Mouse (Mus musculus) hindbrain, embryonic 12.5 days (tissue): ENCODE data around the gene Sorbs1. TPM values are rescaled to one million over a fixed set of nuclear protein-coding genes. Genes with fewer than 3 reads are reported as not detected.

ENCODE experiments used
- ATAC-seq: fragments of 200-750 bp; cut with Nextera tagmentation; 2 replicates; pipeline ENCODE4 v1.8.0; 2017; ENCODE audit warnings: moderate TSS enrichment; ENCODE audit not compliant: low FRiP score
- H3K27ac ChIP-seq: fragments of 300-500 bp; sonication (generic); 2 replicates; pipeline ENCODE4 v1.5.1; 2016; ENCODE audit warnings: mild to moderate bottlenecking
- H3K27me3 ChIP-seq: fragments of 300-500 bp; sonication (generic); 2 replicates; pipeline ENCODE4 v1.6.1; 2016; ENCODE audit warnings: mild to moderate bottlenecking
- H3K36me3 ChIP-seq: fragments of 300-500 bp; sonication (generic); 2 replicates; pipeline ENCODE4 v1.6.1; 2016; ENCODE audit warnings: mild to moderate bottlenecking
- H3K4me1 ChIP-seq: fragments of 300-500 bp; sonication (generic); 2 replicates; pipeline ENCODE4 v1.6.1; 2016
- H3K4me2 ChIP-seq: fragments of 300-500 bp; sonication (generic); replicated peaks from 2 replicates; pipeline ENCODE4 v1.6.1; 2016; ENCODE audit warnings: mild to moderate bottlenecking
- H3K4me3 ChIP-seq: fragments of 300-500 bp; sonication (generic); 2 replicates; pipeline ENCODE4 v1.5.1; 2016; ENCODE audit warnings: mild to moderate bottlenecking
- H3K9ac ChIP-seq: fragments of 300-500 bp; sonication (generic); 2 replicates; pipeline ENCODE4 v1.6.1; 2016; ENCODE audit warnings: mild to moderate bottlenecking, moderate library complexity
- H3K9me3 ChIP-seq: fragments of 300-500 bp; sonication (generic); replicated peaks from 2 replicates; pipeline ENCODE4 v1.6.1; 2016; ENCODE audit warnings: mild to moderate bottlenecking
- WGBS: fragments of 180-500 bp; shearing (Covaris S2); methylation state at CpG from one replicate; pipeline ENCODE4 v1.1.7; 2016; 5-methylcytosine and 5-hydroxymethylcytosine counted together
- polyA plus RNA-seq: library from polyadenylated mRNA; unstranded; fragments of >200 nt; fragmentation: Nextera tagmentation; extraction: Ambion mirVana; gene quantifications from 2 replicates; pipeline ENCODE4 v1.2.1, GENCODE M21; 2016

The Sorbs1 gene
- polyA plus RNA-seq, 1 experiment from 2014 or later = 106 TPM

DNA sequence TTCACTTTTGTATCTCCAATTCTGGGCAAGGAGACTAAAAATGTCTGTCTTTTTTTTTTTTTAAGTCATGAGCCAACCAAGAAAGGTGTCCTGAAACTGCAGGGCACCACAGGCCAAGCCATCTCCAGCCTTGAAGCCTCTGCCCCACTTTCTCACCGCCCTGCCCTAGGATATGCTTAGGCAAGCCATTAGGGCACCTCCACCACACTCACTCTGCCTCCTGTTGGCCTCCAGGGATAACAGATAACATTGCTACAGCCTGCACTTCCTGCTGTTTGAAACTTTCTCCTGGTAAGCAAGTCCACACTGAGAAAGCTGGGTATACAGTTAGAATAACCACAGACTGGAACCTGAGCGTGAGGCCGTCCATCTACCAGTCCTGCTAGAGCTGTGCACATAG lies 158.5 kb downstream of the Sorbs1 start:
- 89% methylated on average over 3 of the region's 3 CpGs for WGBS
- H3K9me3 ChIP-seq = no peaks in the 10 kb centered on the region
- H3K9ac ChIP-seq = no peak overlapping the region
- H3K36me3 ChIP-seq = 0 out of 2 replicates have a peak, but pooled peaks cover 14% of the 10 kb centered on the region
- ATAC-seq = no peak
- no peaks in the 10 kb centered on the region for H3K27me3 ChIP-seq
- no peak overlapping the region for H3K27ac ChIP-seq
- H3K4me1 ChIP-seq = peaks cover 3% of the 10 kb centered on the region; the same call in 1 of the 2 replicates
- no peak overlapping the region for H3K4me2 ChIP-seq
- H3K4me3 ChIP-seq = no peak overlapping the region

DNA sequence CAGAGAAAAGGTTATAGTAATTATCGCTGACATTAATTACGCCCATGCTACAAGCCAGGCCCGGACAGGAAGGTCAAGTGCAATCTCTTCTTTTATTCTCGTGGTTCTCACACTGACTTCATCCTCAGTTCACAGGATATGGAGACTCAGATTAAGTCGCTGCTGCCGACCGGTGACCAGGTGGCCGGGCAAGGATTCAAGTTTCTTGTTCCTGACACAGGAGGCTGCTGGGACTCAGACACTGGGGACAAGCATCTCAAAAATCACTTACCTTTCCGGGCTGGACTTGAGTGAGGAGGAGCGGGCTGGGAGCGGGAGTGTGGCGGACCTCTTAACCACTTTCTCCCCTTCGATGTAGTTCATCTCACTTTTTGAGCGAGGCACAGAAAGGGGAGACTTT lies 161.6 kb downstream of the Sorbs1 start:
- Histone ChIP-seq H3K9ac (no peak overlapping the region), H3K9me3 (no peaks in the 10 kb centered on the region), H3K4me2 (no peak overlapping the region), H3K27me3 (no peaks in the 10 kb centered on the region), H3K36me3 (0 out of 2 replicates have a peak, but pooled peaks cover 14% of the 10 kb centered on the region), H3K4me3 (no peak overlapping the region), H3K27ac (no peak overlapping the region), H3K4me1 (peaks cover 13% of the 10 kb centered on the region)
- WGBS = 82% methylated on average over 14 of the region's 14 CpGs
- no peak for ATAC-seq

DNA sequence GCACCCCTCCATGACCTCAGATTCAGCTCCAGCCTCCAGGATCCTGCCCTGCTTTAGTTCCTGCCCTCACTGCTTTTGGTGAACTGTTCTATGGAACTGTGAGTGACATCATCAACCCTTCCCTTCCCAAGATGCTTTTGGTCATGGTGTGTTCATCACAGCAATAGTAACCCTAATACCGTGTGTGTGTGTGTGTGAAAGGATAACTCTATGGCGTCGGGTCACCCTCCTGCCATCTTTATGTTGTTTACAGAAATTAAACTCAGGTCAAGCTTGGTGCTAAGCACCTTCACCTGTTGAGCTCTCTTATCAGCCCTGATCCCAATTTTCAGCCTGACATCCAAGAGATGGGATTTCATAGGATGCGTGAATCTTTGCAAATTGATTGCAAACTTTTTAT lies 162.7 kb downstream of the Sorbs1 start:
- ATAC-seq = no peak

DNA sequence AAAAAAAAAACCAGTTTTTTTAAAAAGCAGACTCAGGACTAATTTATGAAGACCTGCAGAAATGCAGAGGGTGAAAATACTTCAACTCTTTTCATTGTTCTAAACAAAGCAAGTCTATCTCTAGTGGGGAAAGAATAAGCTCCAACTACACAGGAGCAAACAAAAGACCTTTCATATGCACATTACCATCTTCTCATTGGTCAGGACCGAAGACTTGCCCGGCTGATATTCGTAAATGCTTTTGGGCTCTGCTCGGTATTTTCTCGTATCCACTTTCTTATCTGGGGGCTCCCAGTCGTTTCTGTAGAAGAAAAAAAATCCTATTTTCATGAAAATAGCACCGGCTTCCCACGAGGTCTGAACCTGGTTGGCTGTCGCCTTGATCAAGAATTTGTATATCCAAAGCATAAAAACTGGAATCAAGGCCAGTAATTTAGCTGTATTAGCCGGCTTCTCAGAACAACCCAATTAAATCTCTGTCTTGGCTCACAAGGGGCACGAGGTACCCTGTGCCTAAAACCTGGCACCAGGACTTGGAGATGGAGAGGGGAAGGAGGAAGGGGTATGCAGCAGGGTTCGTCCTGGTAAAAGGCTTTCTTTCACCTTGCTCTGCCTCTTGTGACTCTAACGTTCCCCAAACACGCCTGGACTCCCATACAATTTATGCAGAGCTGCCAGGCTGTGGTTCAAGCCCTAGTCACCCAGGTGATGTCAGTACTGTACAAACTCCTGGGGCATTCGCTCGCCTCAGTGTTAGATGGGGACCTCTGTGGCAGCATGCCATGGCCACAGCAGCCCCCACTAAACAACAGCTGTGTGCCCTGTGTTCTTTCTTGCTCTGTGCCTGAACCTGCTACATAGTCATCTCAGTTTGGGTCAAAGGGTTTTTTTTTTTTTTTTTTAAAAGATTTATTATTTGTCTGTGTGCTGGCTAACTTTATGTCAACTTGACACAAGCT lies 163.6 kb downstream of the Sorbs1 start:
- Histone ChIP-seq H3K4me1 (peaks cover 13% of the 10 kb centered on the region), H3K27ac (no peak overlapping the region), H3K36me3 (0 out of 2 replicates have a peak, but pooled peaks cover 12% of the 10 kb centered on the region), H3K4me2 (peak overlapping the region; percentile 28), H3K27me3 (no peaks in the 10 kb centered on the region), H3K4me3 (no peak overlapping the region), H3K9me3 (no peaks in the 10 kb centered on the region), H3K9ac (0 out of 2 replicates have a peak overlapping the region, but pooled peaks have one; percentile 19)
- 31% methylated on average over 16 of the region's 16 CpGs for WGBS
- ATAC-seq = peak; percentile 44

More for the DNA sequence above, 162.7 kb downstream of the Sorbs1 start:
- no peak overlapping the region for H3K27ac ChIP-seq
- no peak overlapping the region for H3K4me3 ChIP-seq
- 0 out of 2 replicates have a peak, but pooled peaks cover 12% of the 10 kb centered on the region for H3K36me3 ChIP-seq
- H3K27me3 ChIP-seq = no peaks in the 10 kb centered on the region
- H3K4me2 ChIP-seq = no peak overlapping the region
- peaks cover 13% of the 10 kb centered on the region for H3K4me1 ChIP-seq
- H3K9me3 ChIP-seq = no peaks in the 10 kb centered on the region
- H3K9ac ChIP-seq = no peak overlapping the region
- WGBS = 90% methylated on average over 4 of the region's 4 CpGs

DNA sequence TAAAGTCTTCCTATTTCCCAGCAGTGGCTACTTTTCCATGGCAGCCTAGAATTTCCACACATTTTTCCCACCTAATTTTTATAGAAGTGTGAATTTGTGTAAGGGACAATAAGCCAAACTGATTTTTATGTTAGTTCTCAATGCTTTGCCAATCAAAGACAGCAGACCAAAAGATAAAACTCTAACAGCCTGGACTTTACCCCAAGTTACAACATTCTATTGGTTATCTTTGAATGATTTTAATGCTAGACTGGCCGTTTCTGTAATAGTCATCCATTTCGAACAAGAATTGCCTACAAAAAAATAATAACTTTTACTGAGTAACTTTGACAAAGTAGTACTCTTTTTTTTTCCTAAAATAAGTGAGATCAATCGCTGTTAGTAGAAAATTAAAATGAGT lies 164.3 kb downstream of the Sorbs1 start:
- Histone ChIP-seq H3K9me3 (no peaks in the 10 kb centered on the region), H3K27ac (no peak overlapping the region), H3K9ac (no peak overlapping the region), H3K4me3 (no peak overlapping the region), H3K4me1 (peaks cover 13% of the 10 kb centered on the region), H3K36me3 (0 out of 2 replicates have a peak, but pooled peaks cover 12% of the 10 kb centered on the region), H3K4me2 (no peak overlapping the region), H3K27me3 (no peaks in the 10 kb centered on the region)
- ATAC-seq = no peak
- 58% methylated on average over 3 of the region's 3 CpGs for WGBS

DNA sequence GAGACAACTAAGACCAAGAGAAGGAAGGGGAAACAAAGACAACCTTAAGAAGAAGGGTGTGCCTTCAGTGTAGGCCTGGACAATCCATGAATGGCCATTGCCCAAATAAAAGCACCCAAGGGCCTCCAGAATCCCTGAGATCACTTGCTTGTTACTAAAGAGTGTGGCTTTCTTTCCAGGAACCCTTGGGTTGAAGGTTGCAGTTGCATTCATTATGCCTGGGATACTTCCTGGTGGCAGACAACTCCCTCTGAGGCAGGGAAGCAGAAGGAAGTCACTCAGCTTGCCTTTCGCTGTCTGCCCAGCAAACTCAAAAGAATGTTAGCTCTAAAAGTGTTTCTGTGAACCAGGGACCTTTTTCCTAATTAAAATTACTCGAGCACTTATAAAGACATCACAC lies 164.9 kb downstream of the Sorbs1 start:
- 39% methylated on average over 2 of the region's 2 CpGs for WGBS

DNA sequence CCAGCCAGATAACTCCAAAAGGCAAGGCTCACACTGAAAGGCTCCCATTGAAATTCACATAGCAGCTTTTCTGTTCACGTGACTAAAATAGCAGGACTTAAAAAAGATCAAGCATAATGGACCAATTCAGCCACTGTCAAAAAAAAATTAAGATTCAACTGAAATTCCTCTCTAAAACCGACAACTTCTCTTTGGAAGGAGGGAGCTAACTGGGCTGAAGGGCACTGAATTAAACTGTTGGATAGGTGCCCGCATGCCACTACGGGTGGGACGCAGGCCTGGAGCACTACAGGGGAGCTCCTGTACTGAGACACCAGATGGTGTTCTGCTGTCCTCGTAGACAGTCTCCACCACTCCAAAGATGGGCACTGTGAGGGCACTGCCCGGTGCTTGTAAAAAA lies 165.4 kb downstream of the Sorbs1 start:
- 0 out of 2 replicates have a peak, but pooled peaks have one; percentile 66 for ATAC-seq

More for the DNA sequence above, 164.9 kb downstream of the Sorbs1 start:
- H3K27me3 ChIP-seq = no peaks in the 10 kb centered on the region
- 0 out of 2 replicates have a peak overlapping the region, but pooled peaks have one; percentile 19 for H3K27ac ChIP-seq
- ATAC-seq = no peak
- no peaks in the 10 kb centered on the region for H3K9me3 ChIP-seq
- peaks cover 13% of the 10 kb centered on the region for H3K4me1 ChIP-seq
- H3K4me3 ChIP-seq = no peak overlapping the region
- 0 out of 2 replicates have a peak, but pooled peaks cover 15% of the 10 kb centered on the region for H3K36me3 ChIP-seq
- H3K4me2 ChIP-seq = no peak overlapping the region
- no peak overlapping the region for H3K9ac ChIP-seq

DNA sequence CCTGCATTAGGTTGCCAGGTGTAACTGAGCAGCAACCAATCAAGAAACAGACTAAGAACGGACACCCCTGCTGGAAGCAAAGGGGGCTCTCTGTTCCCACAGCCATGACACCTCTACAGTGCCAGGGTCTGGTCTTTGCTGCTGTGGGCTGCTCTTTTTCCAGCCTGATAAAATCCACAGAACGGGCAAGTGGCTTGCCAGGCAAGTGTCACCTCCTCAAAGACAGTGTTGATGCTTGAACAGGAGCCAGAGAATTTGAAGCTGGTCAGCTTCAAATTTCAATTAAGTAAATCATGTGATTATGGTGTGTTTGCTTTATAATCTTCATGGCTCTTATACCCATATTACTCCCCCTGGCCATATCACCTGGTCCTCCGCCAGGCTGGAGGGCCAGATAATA lies 166.7 kb downstream of the Sorbs1 start:
- peaks cover 13% of the 10 kb centered on the region for H3K4me1 ChIP-seq
- 96% methylated on average over 3 of the region's 3 CpGs for WGBS
- H3K27ac ChIP-seq = no peak overlapping the region

More for the DNA sequence above, 165.4 kb downstream of the Sorbs1 start:
- 56% methylated on average over 7 of the region's 7 CpGs for WGBS
- Histone ChIP-seq H3K27me3 (no peaks in the 10 kb centered on the region), H3K36me3 (0 out of 2 replicates have a peak, but pooled peaks cover 15% of the 10 kb centered on the region), H3K27ac (0 out of 2 replicates have a peak overlapping the region, but pooled peaks have one; percentile 19), H3K4me3 (no peak overlapping the region), H3K9ac (no peak overlapping the region), H3K9me3 (no peaks in the 10 kb centered on the region), H3K4me1 (peaks cover 13% of the 10 kb centered on the region), H3K4me2 (no peak overlapping the region)

DNA sequence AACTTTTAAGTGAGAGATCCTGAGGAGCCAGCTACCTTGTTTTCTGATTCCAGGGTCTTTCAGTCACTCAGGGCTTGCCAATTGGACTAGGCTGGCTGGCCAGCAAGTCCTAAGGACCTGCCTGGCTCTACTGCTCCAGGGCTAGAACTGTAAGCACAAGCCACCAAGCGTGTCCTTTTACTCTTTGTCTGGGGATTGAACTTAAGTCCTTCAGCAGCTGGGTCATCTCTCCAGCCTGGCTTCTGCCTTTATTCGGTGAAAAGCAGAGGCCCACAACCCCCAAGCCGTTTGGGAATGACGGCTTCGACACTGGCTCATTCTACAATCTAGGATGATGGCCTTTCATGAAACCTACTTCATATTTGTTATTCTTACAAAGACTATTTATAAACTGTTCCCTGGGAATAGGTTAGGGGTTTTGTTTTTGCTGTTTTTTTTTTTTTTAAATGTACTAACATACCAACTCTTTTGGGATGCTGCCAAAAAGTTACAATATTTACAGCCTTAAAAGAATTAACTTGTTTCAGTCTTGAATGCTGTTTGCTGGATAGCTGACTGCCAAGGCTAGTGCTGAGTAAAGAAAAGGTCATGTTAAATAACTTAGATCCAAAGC lies 167.2 kb downstream of the Sorbs1 start:
- Histone ChIP-seq H3K4me2 (no peak overlapping the region), H3K36me3 (0 out of 2 replicates have a peak, but pooled peaks cover 8% of the 10 kb centered on the region), H3K4me3 (no peak overlapping the region), H3K27ac (no peak overlapping the region), H3K27me3 (no peaks in the 10 kb centered on the region), H3K9ac (no peak overlapping the region), H3K9me3 (no peaks in the 10 kb centered on the region), H3K4me1 (peaks cover 13% of the 10 kb centered on the region)
- WGBS = 76% methylated on average over 5 of the region's 5 CpGs
- ATAC-seq = no peak

More for the DNA sequence above, 166.7 kb downstream of the Sorbs1 start:
- H3K4me3 ChIP-seq = no peak overlapping the region
- no peak overlapping the region for H3K4me2 ChIP-seq
- ATAC-seq = no peak
- no peaks in the 10 kb centered on the region for H3K27me3 ChIP-seq
- no peak overlapping the region for H3K9ac ChIP-seq
- H3K36me3 ChIP-seq = 0 out of 2 replicates have a peak, but pooled peaks cover 14% of the 10 kb centered on the region
- H3K9me3 ChIP-seq = no peaks in the 10 kb centered on the region

DNA sequence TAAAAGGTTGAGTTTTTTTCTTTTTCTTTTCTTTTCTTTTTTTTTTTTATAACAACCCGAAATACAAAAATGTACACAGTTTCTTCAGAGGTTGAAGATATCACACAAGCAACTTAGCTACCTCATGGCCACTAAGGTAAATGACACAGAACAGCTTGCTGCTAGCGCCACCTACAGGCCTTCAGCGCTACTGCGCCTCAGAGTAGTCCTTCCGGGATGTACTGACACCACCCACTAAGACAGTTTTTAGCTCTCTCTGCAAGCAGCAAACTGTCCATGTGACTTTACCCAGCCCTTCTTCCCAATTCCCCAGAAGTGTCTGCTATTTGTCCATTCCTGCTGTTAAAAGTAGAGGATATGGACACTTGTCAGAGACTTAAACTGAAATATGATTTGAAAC lies 167.9 kb downstream of the Sorbs1 start:
- Histone ChIP-seq H3K27ac (no peak overlapping the region), H3K9me3 (no peaks in the 10 kb centered on the region), H3K27me3 (no peaks in the 10 kb centered on the region), H3K4me2 (no peak overlapping the region), H3K36me3 (0 out of 2 replicates have a peak, but pooled peaks cover 3% of the 10 kb centered on the region), H3K9ac (no peak overlapping the region), H3K4me1 (peaks cover 16% of the 10 kb centered on the region), H3K4me3 (no peak overlapping the region)
- no peak for ATAC-seq
- 17% methylated on average over 5 of the region's 5 CpGs for WGBS

DNA sequence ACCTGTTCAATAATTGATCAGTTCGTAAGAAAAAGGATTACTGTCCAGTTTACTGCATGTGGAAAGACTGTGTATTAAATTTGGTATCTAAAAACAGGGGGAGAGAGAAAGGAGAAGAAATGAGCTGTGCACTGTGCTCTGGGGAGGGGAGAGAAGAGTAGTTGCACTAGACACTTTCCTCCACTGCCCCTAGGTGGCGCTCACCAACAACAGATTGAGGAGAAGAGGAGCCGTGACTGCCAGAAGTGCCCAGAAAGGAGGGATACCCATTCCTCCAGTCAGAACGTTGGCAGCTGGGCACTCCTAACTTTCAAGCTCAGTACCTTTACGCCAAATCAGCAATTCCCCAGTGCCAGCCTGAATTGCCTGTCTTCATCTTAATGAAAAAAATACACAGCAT lies 170.6 kb downstream of the Sorbs1 start:
- ATAC-seq = no peak
- no peaks in the 10 kb centered on the region for H3K27me3 ChIP-seq
- WGBS = 7% methylated on average over 5 of the region's 5 CpGs
- H3K4me2 ChIP-seq = no peak overlapping the region
- no peak overlapping the region for H3K4me3 ChIP-seq
- no peak overlapping the region for H3K9ac ChIP-seq
- 0 out of 2 replicates have a peak, but pooled peaks cover 3% of the 10 kb centered on the region for H3K4me1 ChIP-seq
- no peak overlapping the region for H3K27ac ChIP-seq
- peaks cover 7% of the 10 kb centered on the region; the same call in 1 of the 2 replicates for H3K36me3 ChIP-seq
- no peaks in the 10 kb centered on the region for H3K9me3 ChIP-seq

DNA sequence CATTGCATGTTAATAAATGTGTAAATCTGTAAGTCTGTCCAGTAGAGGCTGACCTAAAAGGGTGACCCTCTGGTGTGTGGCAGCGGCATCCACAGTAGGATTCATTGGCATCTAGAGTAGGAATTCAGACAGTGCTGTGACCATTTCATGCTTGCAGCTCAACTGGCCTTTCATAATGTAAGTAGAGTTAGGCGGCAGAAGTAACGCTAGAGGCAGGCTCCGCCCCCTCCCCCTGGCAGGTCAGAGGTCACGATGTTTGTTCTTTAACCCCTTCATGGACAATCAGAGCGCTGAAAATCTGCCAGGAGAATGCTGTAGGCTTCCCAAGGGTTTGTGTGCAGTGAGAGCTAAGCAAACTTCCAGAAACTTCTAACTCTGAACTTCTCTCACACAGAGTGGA lies 172.4 kb downstream of the Sorbs1 start:
- no peak for ATAC-seq
- Histone ChIP-seq H3K4me2 (no peak overlapping the region), H3K9me3 (no peaks in the 10 kb centered on the region), H3K36me3 (peaks cover 7% of the 10 kb centered on the region; the same call in 1 of the 2 replicates), H3K27ac (no peak overlapping the region), H3K4me1 (0 out of 2 replicates have a peak, but pooled peaks cover 3% of the 10 kb centered on the region), H3K27me3 (no peaks in the 10 kb centered on the region), H3K9ac (no peak overlapping the region), H3K4me3 (no peak overlapping the region)
- WGBS = 9% methylated on average over 6 of the region's 6 CpGs
